Mouse (Mus musculus) forebrain, embryonic 16.5 days (tissue): ENCODE data around the gene Gm20388. TPM values are rescaled to one million over a fixed set of nuclear protein-coding genes. Genes with fewer than 3 reads are reported as not detected.

Experiments
- ATAC-seq: fragments of 200-750 bp; cut with Nextera tagmentation; 2 replicates; pipeline ENCODE4 v1.8.0; 2017; ENCODE audit warnings: mild to moderate bottlenecking, moderate library complexity
- H3K27ac ChIP-seq: fragments of 300-500 bp; sonication (generic); 2 replicates; pipeline ENCODE4 v1.5.1; 2014; ENCODE audit warnings: low read length, control low read depth
- H3K27me3 ChIP-seq: fragments of 300-500 bp; sonication (generic); replicated peaks from 2 replicates; pipeline ENCODE4 v1.6.1; 2014; ENCODE audit warnings: low read length; ENCODE audit not compliant: control insufficient read depth, insufficient read depth
- H3K36me3 ChIP-seq: fragments of 300-500 bp; sonication (generic); 2 replicates; pipeline ENCODE4 v1.6.1; 2014; ENCODE audit not compliant: control insufficient read depth, insufficient read depth
- H3K4me1 ChIP-seq: fragments of 300-500 bp; sonication (generic); replicated peaks from 2 replicates; pipeline ENCODE4 v1.6.1; 2014; ENCODE audit warnings: low read length; ENCODE audit not compliant: control insufficient read depth, insufficient read depth
- H3K4me2 ChIP-seq: fragments of 300-500 bp; sonication (generic); 2 replicates; pipeline ENCODE4 v1.6.1; 2014; ENCODE audit warnings: mild to moderate bottlenecking, low read length, control low read depth
- H3K4me3 ChIP-seq: fragments of 300-500 bp; sonication (generic); replicated peaks from 2 replicates; pipeline ENCODE4 v1.5.1; 2014; ENCODE audit warnings: mild to moderate bottlenecking, low read length, control low read depth
- H3K9ac ChIP-seq: fragments of 300-500 bp; sonication (generic); replicated peaks from 2 replicates; pipeline ENCODE4 v1.6.1; 2014; ENCODE audit warnings: low read depth, low read length, control low read depth
- H3K9me3 ChIP-seq: fragments of 300-500 bp; sonication (generic); 2 replicates; pipeline ENCODE4 v1.6.1; 2016; ENCODE audit warnings: low read length; ENCODE audit not compliant: control insufficient read depth
- WGBS: fragments of 180-500 bp; shearing (Covaris S2); extraction: QIAGEN DNeasy Blood & Tissue Kit; methylation state at CpG from one replicate; pipeline ENCODE4 v1.1.7; 2014; 5-methylcytosine and 5-hydroxymethylcytosine counted together
- polyA plus RNA-seq: library from polyadenylated mRNA; unstranded; fragments of >200 nt; fragmentation: Nextera tagmentation; extraction: Ambion mirVana; gene quantifications from 2 replicates; pipeline ENCODE4 v1.2.1, GENCODE M21; 2015

Gene Gm20388
- polyA plus RNA-seq, 1 experiment from 2014 or later, result 4.7 TPM

GRCm38 (mm10) chr8:120448131-120448530, 537.5 kb downstream of the Gm20388 start:
- 14% methylated on average over 6 of the region's 6 CpGs for WGBS
- Histone ChIP-seq H3K9me3 (no peaks in the 10 kb centered on the region), H3K36me3 (no peaks in the 10 kb centered on the region), H3K27ac (no peak overlapping the region), H3K4me3 (no peak overlapping the region), H3K9ac (no peak overlapping the region), H3K4me1 (peaks cover 19% of the 10 kb centered on the region), H3K27me3 (no peaks in the 10 kb centered on the region), H3K4me2 (no peak overlapping the region)
- no peak for ATAC-seq

GRCm38 (mm10) chr8:120449139-120449538, 538.5 kb downstream of the Gm20388 start:
- Histone ChIP-seq H3K27ac (peak overlapping the region; percentile 79), H3K4me1 (peaks cover 19% of the 10 kb centered on the region), H3K4me3 (no peak overlapping the region), H3K27me3 (no peaks in the 10 kb centered on the region), H3K9ac (peak overlapping the region; percentile 44; the same call in 1 of the 2 replicates), H3K4me2 (no peak overlapping the region), H3K9me3 (no peaks in the 10 kb centered on the region), H3K36me3 (no peaks in the 10 kb centered on the region)
- WGBS, result 83% methylated on average over 4 of the region's 4 CpGs
- no peak for ATAC-seq

GRCm38 (mm10) chr8:120449608-120450031, 539.0 kb downstream of the Gm20388 start:
- H3K27ac ChIP-seq, result peak overlapping the region; percentile 79
- H3K9me3 ChIP-seq, result no peaks in the 10 kb centered on the region
- no peaks in the 10 kb centered on the region for H3K36me3 ChIP-seq
- H3K4me1 ChIP-seq, result peaks cover 19% of the 10 kb centered on the region
- peak overlapping the region; percentile 44 for H3K9ac ChIP-seq
- no peak overlapping the region for H3K4me3 ChIP-seq
- WGBS, result 8% methylated on average over 17 of the region's 17 CpGs
- ATAC-seq, result peak; percentile 76
- H3K27me3 ChIP-seq, result no peaks in the 10 kb centered on the region
- H3K4me2 ChIP-seq, result peak overlapping the region; percentile 29

GRCm38 (mm10) chr8:120452111-120452510, 541.5 kb downstream of the Gm20388 start:
- no peak overlapping the region for H3K9ac ChIP-seq
- 84% methylated on average over 2 of the region's 2 CpGs for WGBS
- H3K36me3 ChIP-seq, result no peaks in the 10 kb centered on the region
- no peak overlapping the region for H3K27ac ChIP-seq
- no peak for ATAC-seq
- no peak overlapping the region for H3K4me2 ChIP-seq
- no peaks in the 10 kb centered on the region for H3K9me3 ChIP-seq
- H3K4me3 ChIP-seq, result no peak overlapping the region
- no peaks in the 10 kb centered on the region for H3K27me3 ChIP-seq
- peaks cover 32% of the 10 kb centered on the region for H3K4me1 ChIP-seq

GRCm38 (mm10) chr8:120454404-120454803, 543.8 kb downstream of the Gm20388 start:
- Histone ChIP-seq H3K27me3 (no peaks in the 10 kb centered on the region), H3K4me3 (no peak overlapping the region), H3K36me3 (no peaks in the 10 kb centered on the region), H3K4me2 (no peak overlapping the region), H3K9me3 (no peaks in the 10 kb centered on the region), H3K4me1 (peaks cover 30% of the 10 kb centered on the region), H3K27ac (no peak overlapping the region), H3K9ac (no peak overlapping the region)
- no peak for ATAC-seq
- 80% methylated on average over 6 of the region's 6 CpGs for WGBS

- H3K4me2 ChIP-seq, result no peak overlapping the region
- H3K4me1 ChIP-seq, result peaks cover 46% of the 10 kb centered on the region
- 11% methylated on average over 6 of the region's 6 CpGs for WGBS
- H3K27me3 ChIP-seq, result no peaks in the 10 kb centered on the region
- peak overlapping the region; percentile 13; the same call in 1 of the 2 replicates for H3K9ac ChIP-seq
- ATAC-seq, result peak; percentile 43
- H3K4me3 ChIP-seq, result no peak overlapping the region
- H3K9me3 ChIP-seq, result no peaks in the 10 kb centered on the region
- H3K27ac ChIP-seq, result peak overlapping the region; percentile 85
- H3K36me3 ChIP-seq, result no peaks in the 10 kb centered on the region
Measured at GRCm38 (mm10) chr8:120460375-120460774, 549.7 kb downstream of the Gm20388 start.

- Histone ChIP-seq H3K27me3 (no peaks in the 10 kb centered on the region), H3K9me3 (no peaks in the 10 kb centered on the region), H3K27ac (no peak overlapping the region), H3K4me1 (peaks cover 54% of the 10 kb centered on the region), H3K4me3 (no peak overlapping the region), H3K36me3 (no peaks in the 10 kb centered on the region), H3K9ac (no peak overlapping the region), H3K4me2 (no peak overlapping the region)
- no peak for ATAC-seq
- 37% methylated on average over 15 of the region's 15 CpGs for WGBS
Measured at GRCm38 (mm10) chr8:120462119-120462551, 551.5 kb downstream of the Gm20388 start.

- H3K9me3 ChIP-seq, result no peaks in the 10 kb centered on the region
- H3K9ac ChIP-seq, result no peak overlapping the region
- H3K27ac ChIP-seq, result no peak overlapping the region
- no peaks in the 10 kb centered on the region for H3K36me3 ChIP-seq
- H3K4me3 ChIP-seq, result no peak overlapping the region
- 72% methylated on average over 6 of the region's 6 CpGs for WGBS
- no peaks in the 10 kb centered on the region for H3K27me3 ChIP-seq
- ATAC-seq, result no peak
- no peak overlapping the region for H3K4me2 ChIP-seq
- H3K4me1 ChIP-seq, result peaks cover 57% of the 10 kb centered on the region
Measured at GRCm38 (mm10) chr8:120462611-120463010, 552.0 kb downstream of the Gm20388 start.

- no peak overlapping the region for H3K4me3 ChIP-seq
- no peaks in the 10 kb centered on the region for H3K36me3 ChIP-seq
- WGBS, result 84% methylated on average over 5 of the region's 9 CpGs
- H3K27me3 ChIP-seq, result no peaks in the 10 kb centered on the region
- no peak overlapping the region for H3K9ac ChIP-seq
- H3K27ac ChIP-seq, result no peak overlapping the region
- peaks cover 52% of the 10 kb centered on the region for H3K4me1 ChIP-seq
- ATAC-seq, result no peak
- H3K4me2 ChIP-seq, result no peak overlapping the region
- no peaks in the 10 kb centered on the region for H3K9me3 ChIP-seq
Measured at GRCm38 (mm10) chr8:120463918-120464584, 553.4 kb downstream of the Gm20388 start.

GRCm38 (mm10) chr8:120464585-120464937, 553.9 kb downstream of the Gm20388 start:
- Histone ChIP-seq H3K4me2 (no peak overlapping the region), H3K27ac (no peak overlapping the region), H3K36me3 (no peaks in the 10 kb centered on the region), H3K4me1 (peaks cover 47% of the 10 kb centered on the region), H3K27me3 (no peaks in the 10 kb centered on the region), H3K9ac (no peak overlapping the region), H3K9me3 (no peaks in the 10 kb centered on the region), H3K4me3 (no peak overlapping the region)
- ATAC-seq, result no peak
- WGBS, result 66% methylated on average over 4 of the region's 4 CpGs
